Mouse (Mus musculus) megakaryocyte, embryonic 14.5 days (primary cell): ENCODE results near the gene Armc10.

Source experiments
- FLI1 ChIP-seq: IDR thresholded peaks from 2 replicates; pipeline ENCODE4 v1.6.1; 2012; ENCODE audit warnings: low read length, inconsistent platforms, mixed read lengths
- GATA1 ChIP-seq: IDR thresholded peaks from 3 replicates; pipeline ENCODE4 v1.6.1; 2012; ENCODE audit warnings: mixed read lengths, low read length, inconsistent platforms, borderline replicate concordance

- TF ChIP-seq GATA1, result no peak
- no peak for TF ChIP-seq FLI1
Observed at GRCm38 (mm10) chr5:21693372-21693870, 47.8 kb downstream of the Armc10 start.
